Mouse (Mus musculus) kidney, embryonic 15.5 days (tissue): ENCODE data around the gene Lmbr1. TPM values are rescaled to one million over a fixed set of nuclear protein-coding genes. Genes with fewer than 3 reads are reported as not detected.

Experiments used
- ATAC-seq: fragments of 200-750 bp; cut with Nextera tagmentation; replicated peaks from 2 replicates; pipeline ENCODE4 v1.8.0; 2017; ENCODE audit warnings: moderate TSS enrichment; ENCODE audit not compliant: low FRiP score
- H3K27ac ChIP-seq: fragments of 300-500 bp; sonication (generic); 2 replicates; pipeline ENCODE4 v1.5.1; 2015; ENCODE audit warnings: mild to moderate bottlenecking, inconsistent platforms
- H3K27me3 ChIP-seq: fragments of 300-500 bp; sonication (generic); 2 replicates; pipeline ENCODE4 v1.6.1; 2015; ENCODE audit warnings: inconsistent platforms
- H3K36me3 ChIP-seq: fragments of 300-500 bp; sonication (generic); 2 replicates; pipeline ENCODE4 v1.6.1; 2015; ENCODE audit warnings: inconsistent platforms
- H3K4me1 ChIP-seq: fragments of 300-500 bp; sonication (generic); 2 replicates; pipeline ENCODE4 v1.6.1; 2015; ENCODE audit warnings: inconsistent platforms
- H3K4me2 ChIP-seq: fragments of 300-500 bp; sonication (generic); 2 replicates; pipeline ENCODE4 v1.6.1; 2015; ENCODE audit warnings: moderate library complexity, mild to moderate bottlenecking, inconsistent platforms
- H3K4me3 ChIP-seq: fragments of 300-500 bp; sonication (generic); replicated peaks from 2 replicates; pipeline ENCODE4 v1.5.1; 2015; ENCODE audit warnings: mild to moderate bottlenecking, inconsistent platforms
- H3K9ac ChIP-seq: fragments of 300-500 bp; sonication (generic); 2 replicates; pipeline ENCODE4 v1.6.1; 2015; ENCODE audit warnings: mild to moderate bottlenecking, inconsistent platforms
- H3K9me3 ChIP-seq: fragments of 300-500 bp; sonication (generic); replicated peaks from 2 replicates; pipeline ENCODE4 v1.6.1; 2016; ENCODE audit warnings: inconsistent platforms
- WGBS: fragments of 180-500 bp; shearing (Covaris S2); methylation state at CpG from one replicate; pipeline ENCODE4 v1.1.7; 2015; ENCODE audit warnings: mixed read lengths; 5-methylcytosine and 5-hydroxymethylcytosine counted together
- polyA plus RNA-seq: library from polyadenylated mRNA; unstranded; fragments of >200 nt; fragmentation: Nextera tagmentation; extraction: Ambion mirVana; gene quantifications from 2 replicates; pipeline ENCODE4 v1.2.1, GENCODE M21; 2015

Lmbr1 gene
- polyA plus RNA-seq, 1 experiment from 2014 or later = 11.5 TPM

DNA sequence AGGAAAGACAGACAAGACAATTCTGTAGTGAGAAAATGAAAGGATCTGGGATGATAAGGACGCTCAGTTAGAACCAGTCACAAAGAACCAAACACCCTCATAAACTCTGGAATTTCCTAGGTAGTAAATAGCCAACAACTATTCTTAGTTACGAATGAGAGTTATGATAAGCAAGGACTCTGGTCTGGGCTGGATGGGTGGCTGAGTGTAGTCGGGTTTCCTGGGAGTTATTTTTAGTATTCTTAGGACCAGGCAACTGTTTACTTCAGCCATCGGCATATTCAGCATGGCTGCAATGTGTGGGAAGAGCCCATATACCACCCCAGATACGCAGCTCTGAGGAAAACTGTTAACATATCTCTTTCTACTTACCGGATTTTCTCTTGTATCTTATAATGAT, 14.7 kb downstream of the Lmbr1 start:
- H3K27me3 ChIP-seq = no peaks in the 10 kb centered on the region
- H3K4me2 ChIP-seq = no peak overlapping the region
- H3K4me1 ChIP-seq = no peaks in the 10 kb centered on the region
- no peak for ATAC-seq
- H3K4me3 ChIP-seq = no peak overlapping the region
- peaks cover 23% of the 10 kb centered on the region; the same call in 1 of the 2 replicates for H3K36me3 ChIP-seq
- no peak overlapping the region for H3K27ac ChIP-seq
- 83% methylated on average over 6 of the region's 6 CpGs for WGBS
- no peak overlapping the region for H3K9ac ChIP-seq
- no peaks in the 10 kb centered on the region for H3K9me3 ChIP-seq

DNA sequence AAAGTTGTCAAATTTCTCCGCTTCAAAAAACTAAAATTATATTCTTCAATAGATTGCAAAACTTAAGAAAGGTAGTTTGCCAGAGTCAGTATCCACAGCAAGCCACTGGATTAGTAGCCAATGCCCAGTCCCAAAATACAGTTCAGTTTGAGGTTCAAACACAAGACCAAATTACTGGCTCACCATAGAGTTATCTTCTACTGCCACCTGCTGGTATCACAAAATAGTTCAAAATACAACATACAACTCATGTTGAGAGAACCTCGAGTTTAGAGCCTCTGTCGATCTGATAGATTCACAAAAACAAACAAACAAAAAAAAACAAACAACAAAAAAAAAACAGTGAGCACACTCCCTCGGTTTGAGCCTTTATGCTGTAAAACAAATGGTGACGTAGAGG, 42.4 kb downstream of the Lmbr1 start:
- 59% methylated on average over 5 of the region's 5 CpGs for WGBS
- no peaks in the 10 kb centered on the region for H3K36me3 ChIP-seq
- H3K27me3 ChIP-seq = no peaks in the 10 kb centered on the region
- no peaks in the 10 kb centered on the region for H3K9me3 ChIP-seq
- H3K4me2 ChIP-seq = no peak overlapping the region
- no peaks in the 10 kb centered on the region for H3K4me1 ChIP-seq
- ATAC-seq = no peak
- H3K4me3 ChIP-seq = no peak overlapping the region
- H3K9ac ChIP-seq = no peak overlapping the region
- H3K27ac ChIP-seq = no peak overlapping the region

DNA sequence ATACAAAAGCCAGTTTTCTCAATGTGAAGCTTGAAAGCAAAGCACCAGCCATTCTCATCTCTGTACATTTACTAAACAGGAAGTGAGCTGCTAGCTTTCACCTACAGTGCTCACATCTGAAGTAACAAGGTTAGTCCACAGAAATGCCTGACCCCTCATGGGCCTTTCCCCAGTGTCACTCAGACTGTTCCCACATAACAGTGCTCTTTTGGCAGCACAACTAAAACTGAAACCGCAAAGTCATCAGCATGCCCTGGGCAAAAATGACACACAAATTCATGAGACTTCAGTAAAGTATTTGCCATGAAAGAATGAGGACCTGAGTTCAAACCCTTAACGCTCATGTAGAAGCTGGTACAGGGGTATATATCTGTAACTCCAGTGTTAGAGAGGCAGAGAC, 55.7 kb downstream of the Lmbr1 start:
- no peak for ATAC-seq
- Histone ChIP-seq H3K27me3 (no peaks in the 10 kb centered on the region), H3K9ac (no peak overlapping the region), H3K36me3 (no peaks in the 10 kb centered on the region), H3K27ac (no peak overlapping the region), H3K4me3 (no peak overlapping the region), H3K4me2 (no peak overlapping the region), H3K9me3 (no peaks in the 10 kb centered on the region), H3K4me1 (no peaks in the 10 kb centered on the region)
- WGBS = 93% methylated on average over 2 of the region's 2 CpGs

DNA sequence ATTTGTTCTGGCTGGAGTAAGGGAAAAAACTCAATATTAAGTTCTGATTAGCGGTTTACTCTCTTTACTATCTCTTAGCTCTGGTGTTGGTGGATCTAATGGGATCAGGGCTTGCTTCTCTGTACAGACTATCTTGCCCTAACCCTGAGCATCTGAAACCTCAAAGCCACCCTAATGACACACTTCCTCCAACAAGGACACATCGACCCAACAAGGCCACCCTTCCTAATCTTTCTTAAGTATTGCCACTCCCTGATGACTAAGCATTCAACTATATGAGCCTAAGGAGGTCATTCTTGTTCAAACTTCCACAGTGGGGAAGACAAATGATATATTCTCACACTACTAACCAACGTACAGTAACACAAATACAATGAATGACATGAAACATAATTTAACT, 69.0 kb downstream of the Lmbr1 start:
- H3K9me3 ChIP-seq = no peaks in the 10 kb centered on the region
- H3K4me3 ChIP-seq = no peak overlapping the region
- no peak overlapping the region for H3K9ac ChIP-seq
- H3K27me3 ChIP-seq = no peaks in the 10 kb centered on the region
- ATAC-seq = no peak
- WGBS = 83% methylated on average over 3 of the region's 3 CpGs
- H3K36me3 ChIP-seq = no peaks in the 10 kb centered on the region
- H3K4me1 ChIP-seq = no peaks in the 10 kb centered on the region
- no peak overlapping the region for H3K27ac ChIP-seq
- H3K4me2 ChIP-seq = no peak overlapping the region

DNA sequence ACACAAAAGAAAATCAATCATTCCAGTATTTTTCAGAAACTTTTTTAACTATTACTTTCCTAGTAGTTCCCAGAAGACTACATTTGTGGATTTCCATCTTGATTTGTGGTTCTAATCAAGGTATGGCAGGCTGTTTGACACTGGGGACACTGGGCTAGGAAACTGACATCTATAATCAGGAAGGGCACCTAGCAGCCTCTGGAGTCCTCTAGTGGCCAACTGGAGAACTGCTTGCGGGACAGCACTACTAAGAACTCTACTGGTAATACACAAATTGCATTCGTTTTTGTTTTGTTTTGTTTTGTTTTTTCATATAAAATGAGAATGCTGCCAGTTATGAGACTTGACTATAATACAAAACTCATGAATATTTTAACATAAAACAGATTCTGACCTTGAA, 85.0 kb downstream of the Lmbr1 start:
- WGBS = 28% methylated on average over 2 of the region's 2 CpGs
- no peak overlapping the region for H3K4me2 ChIP-seq

DNA sequence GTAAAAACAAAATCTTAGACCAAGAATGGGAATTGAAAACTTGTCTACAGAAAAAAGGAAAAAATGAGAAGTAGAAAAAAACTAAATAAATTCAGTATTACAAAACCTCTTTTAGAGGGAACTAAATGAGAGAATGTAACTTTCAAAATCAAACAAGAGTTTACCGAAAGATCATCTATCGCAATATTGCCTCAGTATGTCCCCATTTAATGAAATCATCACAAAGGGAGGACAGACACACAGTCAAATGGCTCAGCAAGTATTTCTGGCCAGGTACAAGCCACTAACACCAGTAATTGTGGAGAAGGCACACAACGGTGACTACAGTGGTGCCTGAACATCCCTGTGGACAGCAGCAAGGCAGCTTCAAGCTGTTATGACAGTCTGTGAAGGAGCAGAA, 88.1 kb downstream of the Lmbr1 start:
- ATAC-seq = no peak
- Histone ChIP-seq H3K27ac (no peak overlapping the region), H3K9ac (no peak overlapping the region), H3K9me3 (no peaks in the 10 kb centered on the region), H3K36me3 (no peaks in the 10 kb centered on the region), H3K27me3 (no peaks in the 10 kb centered on the region), H3K4me2 (no peak overlapping the region), H3K4me1 (no peaks in the 10 kb centered on the region), H3K4me3 (no peak overlapping the region)
- 92% methylated on average over 3 of the region's 3 CpGs for WGBS

More for the DNA sequence above, 85.0 kb downstream of the Lmbr1 start:
- Histone ChIP-seq H3K27ac (no peak overlapping the region), H3K27me3 (no peaks in the 10 kb centered on the region), H3K9me3 (no peaks in the 10 kb centered on the region), H3K4me1 (no peaks in the 10 kb centered on the region), H3K4me3 (no peak overlapping the region), H3K36me3 (no peaks in the 10 kb centered on the region), H3K9ac (no peak overlapping the region)
- ATAC-seq = no peak

DNA sequence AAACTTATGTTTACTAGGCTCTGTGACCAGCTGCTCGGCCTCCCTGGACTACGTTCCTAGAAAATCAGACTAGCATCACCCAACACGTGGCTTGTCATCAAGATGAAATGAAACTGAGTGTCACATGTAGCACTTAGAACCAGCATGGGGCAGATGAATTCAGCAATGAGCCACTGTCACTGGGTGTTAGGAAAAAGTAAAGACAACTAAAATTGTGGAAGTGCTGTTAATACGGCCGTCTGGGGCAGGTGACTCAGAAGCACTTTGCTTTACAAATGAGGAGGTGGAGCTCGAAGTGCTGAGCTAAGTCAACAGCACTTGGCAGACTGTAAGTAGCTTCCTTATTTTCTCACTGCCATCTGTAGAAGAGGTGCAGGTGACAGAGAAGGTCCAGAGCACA, 88.5 kb downstream of the Lmbr1 start:
- no peak overlapping the region for H3K27ac ChIP-seq
- H3K27me3 ChIP-seq = no peaks in the 10 kb centered on the region
- no peak overlapping the region for H3K9ac ChIP-seq
- H3K4me2 ChIP-seq = no peak overlapping the region
- H3K4me3 ChIP-seq = no peak overlapping the region
- 76% methylated on average over 6 of the region's 6 CpGs for WGBS
- H3K4me1 ChIP-seq = no peaks in the 10 kb centered on the region
- no peaks in the 10 kb centered on the region for H3K36me3 ChIP-seq
- ATAC-seq = no peak
- no peaks in the 10 kb centered on the region for H3K9me3 ChIP-seq

DNA sequence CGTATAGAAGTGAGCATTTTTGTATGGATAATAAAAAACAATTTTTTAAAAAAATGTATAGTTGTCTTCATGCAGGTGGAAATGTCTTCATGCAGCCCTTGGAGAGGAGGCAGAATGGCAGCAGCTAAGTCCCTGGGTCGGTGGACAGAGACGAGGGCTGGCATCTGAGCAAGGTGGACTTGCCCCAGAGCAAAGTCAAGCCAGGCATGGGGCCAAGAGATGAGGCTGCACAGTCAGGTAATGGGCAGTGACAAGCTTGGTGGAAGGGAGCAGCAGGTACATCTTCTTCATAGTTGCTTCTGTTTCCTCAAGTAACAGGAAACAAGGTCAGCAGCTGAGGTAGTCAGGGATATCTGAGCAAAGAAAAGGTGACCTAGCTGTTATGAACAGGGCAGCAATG, 97.1 kb downstream of the Lmbr1 start:
- no peak overlapping the region for H3K9ac ChIP-seq
- ATAC-seq = no peak
- 87% methylated on average over 3 of the region's 3 CpGs for WGBS

DNA sequence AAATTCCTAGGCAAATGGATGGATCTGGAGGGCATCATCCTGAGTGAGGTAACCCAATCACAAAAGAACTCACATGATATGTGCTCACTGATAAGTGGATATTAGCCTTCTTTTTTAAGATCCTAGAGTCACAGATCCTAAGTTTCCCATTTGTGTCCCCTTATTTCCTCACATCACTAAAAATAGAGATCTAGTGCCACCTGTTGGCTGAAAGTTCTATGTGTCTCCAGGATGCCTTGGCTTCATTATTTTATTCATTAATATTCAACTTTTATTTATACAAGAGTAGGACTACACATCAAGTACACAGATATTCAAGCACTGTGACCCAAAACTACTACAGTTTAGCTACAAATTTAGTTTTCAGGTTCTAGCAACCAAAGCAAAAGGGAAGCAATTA, 103.4 kb downstream of the Lmbr1 start:
- H3K4me2 ChIP-seq = no peak overlapping the region
- no peaks in the 10 kb centered on the region for H3K27me3 ChIP-seq
- no peaks in the 10 kb centered on the region for H3K4me1 ChIP-seq
- no peak overlapping the region for H3K4me3 ChIP-seq
- H3K27ac ChIP-seq = no peak overlapping the region
- ATAC-seq = no peak
- H3K36me3 ChIP-seq = no peaks in the 10 kb centered on the region
- no peaks in the 10 kb centered on the region for H3K9me3 ChIP-seq
- H3K9ac ChIP-seq = no peak overlapping the region

More for the DNA sequence above, 97.1 kb downstream of the Lmbr1 start:
- Histone ChIP-seq H3K27ac (no peak overlapping the region), H3K36me3 (no peaks in the 10 kb centered on the region), H3K4me3 (no peak overlapping the region), H3K4me1 (no peaks in the 10 kb centered on the region), H3K27me3 (no peaks in the 10 kb centered on the region), H3K4me2 (no peak overlapping the region), H3K9me3 (no peaks in the 10 kb centered on the region)

DNA sequence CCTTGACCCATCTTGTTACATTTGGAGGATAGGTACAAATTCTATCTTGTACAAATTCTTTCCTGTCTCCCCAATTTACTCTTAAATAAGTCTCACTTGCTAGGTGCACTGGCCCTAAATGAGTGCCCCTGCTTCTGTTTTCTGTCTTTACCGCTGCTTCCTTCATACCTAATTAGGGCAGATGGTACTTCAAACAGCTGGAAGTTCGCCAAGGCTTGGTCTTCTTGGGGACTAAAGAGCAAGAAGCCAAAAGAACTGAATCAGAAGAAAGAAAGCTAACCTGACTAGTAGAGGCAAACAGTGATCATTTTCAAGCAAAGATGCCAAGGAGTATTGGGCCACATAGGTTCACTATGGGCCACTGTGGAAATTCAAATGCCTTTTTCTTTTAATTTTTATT, 104.8 kb downstream of the Lmbr1 start:
- no peaks in the 10 kb centered on the region for H3K27me3 ChIP-seq
- no peak overlapping the region for H3K4me3 ChIP-seq
- no peaks in the 10 kb centered on the region for H3K9me3 ChIP-seq
- H3K9ac ChIP-seq = no peak overlapping the region
- 67% methylated on average over 2 of the region's 2 CpGs for WGBS
- ATAC-seq = no peak
- no peak overlapping the region for H3K27ac ChIP-seq
- no peak overlapping the region for H3K4me2 ChIP-seq
- H3K4me1 ChIP-seq = no peaks in the 10 kb centered on the region
- H3K36me3 ChIP-seq = no peaks in the 10 kb centered on the region

DNA sequence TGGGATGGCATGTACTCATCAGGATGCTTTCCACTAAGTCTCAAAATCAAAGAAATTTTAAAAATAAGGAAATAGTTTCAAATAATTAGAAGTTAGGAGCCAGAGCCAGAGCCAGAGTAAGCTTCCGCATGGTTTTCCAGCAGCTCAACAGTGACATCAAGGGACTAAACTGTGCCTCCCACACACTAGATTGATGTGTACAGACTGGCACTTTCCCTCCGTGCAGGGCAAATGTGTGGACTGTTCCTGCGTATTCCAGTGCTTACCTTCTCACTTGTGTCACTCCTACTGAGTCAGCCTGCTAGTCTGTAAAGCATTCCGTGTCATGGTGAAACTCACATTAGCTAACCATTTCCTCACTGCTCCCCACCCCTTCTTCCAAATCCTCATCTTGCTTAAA, 107.3 kb downstream of the Lmbr1 start:
- 51% methylated on average over 4 of the region's 4 CpGs for WGBS

DNA sequence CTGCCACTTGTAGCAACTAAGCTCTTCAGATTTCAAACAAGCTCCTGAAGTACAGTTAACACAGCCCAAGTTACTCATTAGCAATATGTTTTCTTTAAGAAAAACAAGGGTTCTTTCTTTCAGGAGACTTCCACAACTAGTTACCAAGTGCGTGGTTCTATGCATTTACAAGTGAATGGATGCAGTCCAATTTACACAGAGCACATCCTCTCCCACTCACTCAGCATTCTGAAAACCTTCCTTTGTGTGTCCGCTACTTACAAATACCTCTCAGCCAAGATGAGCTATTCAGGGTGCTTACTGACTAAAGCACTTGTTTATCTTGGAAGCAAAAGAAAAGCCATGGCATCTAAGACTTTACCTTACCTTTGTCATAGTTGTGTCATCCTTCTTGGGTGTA, 124.3 kb downstream of the Lmbr1 start:
- Histone ChIP-seq H3K4me2 (no peak overlapping the region), H3K36me3 (no peaks in the 10 kb centered on the region), H3K27me3 (no peaks in the 10 kb centered on the region), H3K4me3 (no peak overlapping the region), H3K9ac (no peak overlapping the region), H3K4me1 (no peaks in the 10 kb centered on the region), H3K27ac (no peak overlapping the region), H3K9me3 (no peaks in the 10 kb centered on the region)
- no peak for ATAC-seq
- WGBS = 60% methylated on average over 2 of the region's 2 CpGs

More for the DNA sequence above, 107.3 kb downstream of the Lmbr1 start:
- H3K27ac ChIP-seq = no peak overlapping the region
- H3K36me3 ChIP-seq = no peaks in the 10 kb centered on the region
- H3K9me3 ChIP-seq = no peaks in the 10 kb centered on the region
- H3K4me2 ChIP-seq = no peak overlapping the region
- H3K4me3 ChIP-seq = no peak overlapping the region
- no peaks in the 10 kb centered on the region for H3K27me3 ChIP-seq
- ATAC-seq = no peak
- H3K4me1 ChIP-seq = no peaks in the 10 kb centered on the region
- H3K9ac ChIP-seq = no peak overlapping the region

DNA sequence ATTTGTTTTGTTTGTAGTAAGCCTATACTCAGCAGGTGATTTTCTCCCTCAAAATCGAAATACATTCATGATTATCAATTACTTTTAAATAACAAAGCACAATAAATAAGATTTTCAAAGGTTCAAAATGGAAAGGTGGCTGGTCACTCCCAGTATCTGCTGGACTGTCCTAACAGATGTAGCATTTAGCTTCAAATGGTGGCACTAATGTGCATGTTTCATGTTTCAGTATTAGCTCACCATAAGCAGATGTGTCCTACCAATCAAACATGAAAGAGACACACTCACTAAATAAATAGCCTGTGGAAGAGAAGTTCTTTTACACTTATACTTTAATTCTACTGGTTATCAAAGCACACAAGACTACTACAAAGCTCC, 126.7 kb downstream of the Lmbr1 start:
- ATAC-seq = no peak
- no peak overlapping the region for H3K27ac ChIP-seq
- H3K9ac ChIP-seq = no peak overlapping the region
- no peaks in the 10 kb centered on the region for H3K27me3 ChIP-seq
- H3K36me3 ChIP-seq = no peaks in the 10 kb centered on the region
- no peaks in the 10 kb centered on the region for H3K9me3 ChIP-seq
- H3K4me1 ChIP-seq = no peaks in the 10 kb centered on the region
- H3K4me3 ChIP-seq = no peak overlapping the region
- no peak overlapping the region for H3K4me2 ChIP-seq
- WGBS = 84% methylated on average over 1 of the region's 1 CpGs
